Mouse (Mus musculus) hindbrain, postnatal 0 days (tissue): ENCODE measurements around the gene Ndufb7. TPM values are rescaled to one million over a fixed set of nuclear protein-coding genes. Genes with fewer than 3 reads are reported as not detected.
"Not testable (repeated sequence)": the region's sequence is repeated elsewhere in the genome, so short reads cannot be mapped to it uniquely, and the experiment has no call there.

Experiments
- ATAC-seq: fragments of 200-750 bp; cut with Nextera tagmentation; 2 replicates; pipeline ENCODE4 v1.8.0; 2017; ENCODE audit warnings: mild to moderate bottlenecking, moderate TSS enrichment, moderate library complexity
- DNase-seq: peaks from one replicate; pipeline ENCODE4 v3.0.0-alpha.2; 2015; ENCODE audit warnings: low spot score
- H3K27ac ChIP-seq: fragments of 300-500 bp; sonication (generic); 2 replicates; pipeline ENCODE4 v1.5.1; 2014; ENCODE audit warnings: mild to moderate bottlenecking
- H3K27me3 ChIP-seq: fragments of 300-500 bp; sonication (generic); 2 replicates; pipeline ENCODE4 v1.6.1; 2014; ENCODE audit warnings: low read length, mixed read lengths; ENCODE audit not compliant: insufficient read depth
- H3K36me3 ChIP-seq: fragments of 300-500 bp; sonication (generic); 2 replicates; pipeline ENCODE4 v1.6.1; 2014; ENCODE audit warnings: low read length, mixed read lengths; ENCODE audit not compliant: insufficient read depth
- H3K4me1 ChIP-seq: fragments of 300-500 bp; sonication (generic); 2 replicates; pipeline ENCODE4 v1.6.1; 2014; ENCODE audit warnings: antibody characterized with exemption, low read length, mixed read lengths; ENCODE audit not compliant: insufficient read depth
- H3K4me2 ChIP-seq: fragments of 300-500 bp; sonication (generic); 2 replicates; pipeline ENCODE4 v1.6.1; 2014; ENCODE audit warnings: low read depth, mild to moderate bottlenecking, low read length, moderate library complexity, mixed read lengths
- H3K4me3 ChIP-seq: fragments of 300-500 bp; sonication (generic); 2 replicates; pipeline ENCODE4 v1.5.1; 2014; ENCODE audit warnings: low read length
- H3K9ac ChIP-seq: fragments of 300-500 bp; sonication (generic); replicated peaks from 2 replicates; pipeline ENCODE4 v1.6.1; 2014; ENCODE audit warnings: mild to moderate bottlenecking, low read length, moderate library complexity, mixed read lengths
- H3K9me3 ChIP-seq: fragments of 300-500 bp; sonication (generic); 2 replicates; pipeline ENCODE4 v1.6.1; 2016; ENCODE audit warnings: low read length, mixed read lengths
- CTCF ChIP-seq: IDR thresholded peaks from 2 replicates; pipeline ENCODE4 v1.5.1; 2016; ENCODE audit warnings: antibody characterized with exemption, control low read depth, low read depth
- WGBS: fragments of 180-500 bp; shearing (Covaris S2); extraction: QIAGEN DNeasy Blood & Tissue Kit; methylation state at CpG from one replicate; pipeline ENCODE4 v1.1.7; 2014; 5-methylcytosine and 5-hydroxymethylcytosine counted together
- polyA plus RNA-seq: library from polyadenylated mRNA; unstranded; fragments of >200 nt; fragmentation: Nextera tagmentation; extraction: Ambion mirVana; gene quantifications from 2 replicates; pipeline ENCODE4 v1.2.1, GENCODE M21; 2015
- total RNA-seq: library from RNA; depleted of rRNA; stranded (reverse); fragments of >200 nt; gene quantifications from 2 replicates; pipeline ENCODE4 v1.2.3, GENCODE M21; 2014

Gene Ndufb7
- total and polyA plus RNA-seq, 2 experiments from 2014 or later = 186 to 442 TPM

GRCm38 (mm10) chr8:83570272-83571000, 4.0 kb downstream of the Ndufb7 start:
- no peaks in the 10 kb centered on the region for H3K9me3 ChIP-seq
- H3K4me1 ChIP-seq = peaks cover 13% of the 10 kb centered on the region
- no peak for DNase-seq
- no peak overlapping the region for H3K27ac ChIP-seq
- no peaks in the 10 kb centered on the region for H3K27me3 ChIP-seq
- WGBS = 83% methylated on average over 15 of the region's 15 CpGs
- peaks cover 34% of the 10 kb centered on the region for H3K36me3 ChIP-seq
- no peak for ATAC-seq
- no peak for TF ChIP-seq CTCF
- no peak overlapping the region for H3K9ac ChIP-seq
- no peak overlapping the region for H3K4me2 ChIP-seq
- H3K4me3 ChIP-seq = no peak overlapping the region

- not testable (repeated sequence) for ATAC-seq
Measured at GRCm38 (mm10) chr8:83571001-83571340, 4.5 kb downstream of the Ndufb7 start.

GRCm38 (mm10) chr8:83571791-83572190, 5.3 kb downstream of the Ndufb7 start:
- Histone ChIP-seq H3K4me2 (no peak overlapping the region), H3K36me3 (peaks cover 34% of the 10 kb centered on the region), H3K9me3 (no peaks in the 10 kb centered on the region), H3K27ac (no peak overlapping the region), H3K27me3 (no peaks in the 10 kb centered on the region), H3K4me3 (no peak overlapping the region), H3K4me1 (peaks cover 19% of the 10 kb centered on the region), H3K9ac (no peak overlapping the region)
- DNase-seq (no peak), ATAC-seq (no peak)
- WGBS = 94% methylated on average over 10 of the region's 10 CpGs
- TF ChIP-seq CTCF = no peak

More at GRCm38 (mm10) chr8:83571001-83571340, 4.5 kb downstream of the Ndufb7 start:
- not testable (repeated sequence) for H3K9me3 ChIP-seq, H3K4me2 ChIP-seq, H3K9ac ChIP-seq, H3K27ac ChIP-seq, DNase-seq, H3K27me3 ChIP-seq, H3K4me3 ChIP-seq
- 96% methylated on average over 4 of the region's 7 CpGs for WGBS
- peaks cover 34% of the 10 kb centered on the region for H3K36me3 ChIP-seq
- H3K4me1 ChIP-seq = peaks cover 15% of the 10 kb centered on the region

- Histone ChIP-seq H3K9ac (no peak overlapping the region), H3K4me2 (no peak overlapping the region), H3K36me3 (peaks cover 34% of the 10 kb centered on the region), H3K9me3 (no peaks in the 10 kb centered on the region), H3K4me3 (no peak overlapping the region), H3K27ac (no peak overlapping the region), H3K27me3 (no peaks in the 10 kb centered on the region), H3K4me1 (peaks cover 21% of the 10 kb centered on the region)
- TF ChIP-seq CTCF = no peak
- WGBS = 84% methylated on average over 5 of the region's 5 CpGs
- ATAC-seq = no peak
- DNase-seq = no peak
Measured at GRCm38 (mm10) chr8:83572246-83572812, 5.9 kb downstream of the Ndufb7 start.

GRCm38 (mm10) chr8:83573140-83573875, 6.8 kb downstream of the Ndufb7 start:
- TF ChIP-seq CTCF = peak; percentile 44
- no peak overlapping the region for H3K9ac ChIP-seq
- whole genome bisulfite sequencing = 83% methylated on average over 18 of the region's 18 CpGs
- H3K4me1 ChIP-seq = peaks cover 15% of the 10 kb centered on the region
- no peak for DNase-seq
- no peaks in the 10 kb centered on the region for H3K27me3 ChIP-seq
- peaks cover 34% of the 10 kb centered on the region for H3K36me3 ChIP-seq
- H3K9me3 ChIP-seq = no peaks in the 10 kb centered on the region
- H3K4me3 ChIP-seq = no peak overlapping the region
- no peak overlapping the region for H3K27ac ChIP-seq
- ATAC-seq = no peak
- H3K4me2 ChIP-seq = no peak overlapping the region

- H3K9ac ChIP-seq = no peak overlapping the region
- H3K9me3 ChIP-seq = no peaks in the 10 kb centered on the region
- ATAC-seq (no peak), DNase-seq (no peak)
- H3K27me3 ChIP-seq = no peaks in the 10 kb centered on the region
- peaks cover 23% of the 10 kb centered on the region for H3K4me1 ChIP-seq
- WGBS = 75% methylated on average over 15 of the region's 15 CpGs
- H3K27ac ChIP-seq = peak overlapping the region; percentile 2; the same call in 1 of the 2 replicates
- peaks cover 28% of the 10 kb centered on the region for H3K36me3 ChIP-seq
- H3K4me2 ChIP-seq = no peak overlapping the region
- TF ChIP-seq CTCF = no peak
- H3K4me3 ChIP-seq = no peak overlapping the region
Measured at GRCm38 (mm10) chr8:83574631-83575315, 8.3 kb downstream of the Ndufb7 start.
